Comparison of ENCODE assay signal across 14 mouse cellular contexts in the genomic region with DNA sequence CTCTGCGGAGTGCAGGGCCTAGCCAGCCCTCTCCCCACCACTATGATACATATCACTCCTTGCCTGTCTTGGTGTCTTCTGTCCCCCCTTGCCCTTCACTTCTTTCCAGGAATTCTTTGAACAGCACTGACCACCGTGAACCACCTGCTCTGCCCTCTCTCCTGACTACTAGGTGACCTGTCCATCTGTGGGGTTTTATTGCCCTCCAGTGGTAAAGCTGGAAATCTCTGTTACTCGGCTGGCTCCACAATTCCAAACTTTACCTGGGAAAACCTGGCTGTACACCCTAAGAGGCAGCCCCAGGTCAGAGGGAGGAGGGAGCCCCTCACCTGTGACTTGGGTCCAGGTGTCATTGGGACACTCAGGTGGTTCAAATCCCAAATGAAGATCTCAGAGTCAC. TPM values are rescaled to one million over a fixed set of nuclear protein-coding genes. Genes with fewer than 3 reads are reported as not detected.
A peak's percentile ranks its signal among the peaks of the same experiment; 100 is the strongest.
DNase-seq lines count a peak whose midpoint lies in the region; ATAC-seq and TF ChIP-seq lines count a peak whose summit lies in the region.
"Had no signal": no experiment of that assay in that cellular context is flagged by ENCODE, and none has a peak within 500 bp of the region (broad histone marks: within the 10 kb centered on the region; RNA-seq: fewer than 3 reads in every experiment).

No protein-coding gene starts in this region.

- DNase-seq in kidney, adult 2 months = peak; percentile 38
- DNase-seq in midbrain, embryonic 11.5 days (ENCODE audit: low spot score, missing footprints) = peak; percentile 84
- peak; percentile 60 for DNase-seq in midbrain, postnatal 0 days (ENCODE audit: low spot score)
- no peak for DNase-seq in left cerebral cortex, adult 11 months (ENCODE audit: low spot score)
- DNase-seq: spleen, adult 18-20 months had no signal

- H3K4me1 ChIP-seq in kidney, adult 2 months (ENCODE audit: control insufficient read depth, insufficient read depth, low read length) = no peaks in the 10 kb centered on the region
- H3K4me1 ChIP-seq in kidney, embryonic 16.5 days (ENCODE audit: insufficient read depth, low read length) = peaks cover 8% of the 10 kb centered on the region; the same call in 1 of the 2 replicates
- H3K4me1 ChIP-seq in midbrain, embryonic 11.5 days (ENCODE audit: control insufficient read depth, insufficient read depth, low read length) = no peaks in the 10 kb centered on the region
- no peaks in the 10 kb centered on the region for H3K4me1 ChIP-seq in midbrain, embryonic 15.5 days
- no peaks in the 10 kb centered on the region for H3K4me1 ChIP-seq in cortical plate, adult 2 months (ENCODE audit: control insufficient read depth, insufficient read depth, low read length)
- no peaks in the 10 kb centered on the region for H3K4me1 ChIP-seq in midbrain, postnatal 0 days (ENCODE audit: insufficient read depth, low read length)
- H3K4me1 ChIP-seq: heart, embryonic 12.5 days; megakaryocyte, embryonic 14.5 days; neural tube, embryonic 15.5 days had no signal

- no peak overlapping the region for H3K27ac ChIP-seq in kidney, adult 2 months (ENCODE audit: insufficient read depth, low read depth, low read length)
- no peak overlapping the region for H3K27ac ChIP-seq in kidney, embryonic 16.5 days (ENCODE audit: low read length)
- no peak overlapping the region for H3K27ac ChIP-seq in midbrain, embryonic 11.5 days (ENCODE audit: low read depth, low read length)
- H3K27ac ChIP-seq in midbrain, embryonic 15.5 days = no peak overlapping the region
- H3K27ac ChIP-seq in cortical plate, adult 2 months (ENCODE audit: insufficient read depth, low read length) = no peak overlapping the region
- no peak overlapping the region for H3K27ac ChIP-seq in midbrain, postnatal 0 days (ENCODE audit: low read depth, low read length)
- H3K27ac ChIP-seq: embryonic facial prominence, embryonic 13.5 days; neural tube, embryonic 15.5 days had no signal

- H3K9me3 ChIP-seq in kidney, embryonic 16.5 days (ENCODE audit: low read length) = no peaks in the 10 kb centered on the region
- no peaks in the 10 kb centered on the region for H3K9me3 ChIP-seq in midbrain, embryonic 11.5 days (ENCODE audit: control insufficient read depth, low read length)
- no peaks in the 10 kb centered on the region for H3K9me3 ChIP-seq in midbrain, embryonic 15.5 days
- no peaks in the 10 kb centered on the region for H3K9me3 ChIP-seq in midbrain, postnatal 0 days (ENCODE audit: low read length)
- H3K9me3 ChIP-seq: neural tube, embryonic 15.5 days had no signal

- no peaks in the 10 kb centered on the region for H3K27me3 ChIP-seq in kidney, adult 2 months (replicated peaks; ENCODE audit: control insufficient read depth, insufficient read depth, low read length)
- H3K27me3 ChIP-seq in kidney, embryonic 16.5 days (ENCODE audit: insufficient read depth, low read length) = no peaks in the 10 kb centered on the region; the same call in 1 of the 2 replicates
- H3K27me3 ChIP-seq in midbrain, embryonic 11.5 days (ENCODE audit: control insufficient read depth, insufficient read depth, low read length) = peaks cover 22% of the 10 kb centered on the region
- H3K27me3 ChIP-seq in midbrain, embryonic 15.5 days (replicated peaks) = peaks cover 21% of the 10 kb centered on the region
- H3K27me3 ChIP-seq in midbrain, postnatal 0 days (ENCODE audit: insufficient read depth, low read length) = peaks cover 17% of the 10 kb centered on the region
- H3K27me3 ChIP-seq: neural tube, embryonic 15.5 days had no signal

- no peak for TF ChIP-seq POLR2A in kidney, adult 2 months (IDR thresholded peaks at IDR 0.05; ENCODE audit: low read depth, low read length)
- TF ChIP-seq POLR2A in cortical plate, adult 2 months (IDR thresholded peaks at IDR 0.05; ENCODE audit: extremely low read depth, insufficient read depth, low read length) = no peak

- TF ChIP-seq CTCF in kidney, adult 2 months (conservative IDR thresholded peaks at IDR 0.05; ENCODE audit: insufficient read depth, insufficient read length, low read depth, low read length) = peak; percentile 60
- peak; percentile 63 for TF ChIP-seq CTCF in cortical plate, adult 2 months (IDR thresholded peaks at IDR 0.05; ENCODE audit: extremely low read depth, insufficient read depth, low read length)
- TF ChIP-seq CTCF in midbrain, postnatal 0 days (IDR thresholded peaks at IDR 0.05) = peak; percentile 79

- WGBS in kidney, adult 2 months = 33% methylated on average over 3 of the region's 3 CpGs
- 34% methylated on average over 3 of the region's 3 CpGs for WGBS in kidney, embryonic 16.5 days
- WGBS in midbrain, embryonic 11.5 days = 22% methylated on average over 3 of the region's 3 CpGs
- WGBS in midbrain, embryonic 15.5 days = 26% methylated on average over 3 of the region's 3 CpGs
- 30% methylated on average over 3 of the region's 3 CpGs for WGBS in midbrain, postnatal 0 days

- H3K4me3 ChIP-seq in kidney, adult 2 months (ENCODE audit: insufficient read depth, low read depth, low read length) = no peak overlapping the region
- no peak overlapping the region for H3K4me3 ChIP-seq in kidney, embryonic 16.5 days (ENCODE audit: low read length)
- H3K4me3 ChIP-seq in midbrain, embryonic 11.5 days (ENCODE audit: low read depth, low read length) = no peak overlapping the region
- no peak overlapping the region for H3K4me3 ChIP-seq in midbrain, embryonic 15.5 days
- no peak overlapping the region for H3K4me3 ChIP-seq in cortical plate, adult 2 months (ENCODE audit: insufficient read depth, low read length)
- H3K4me3 ChIP-seq in midbrain, postnatal 0 days (ENCODE audit: low read depth, low read length) = no peak overlapping the region
- H3K4me3 ChIP-seq: embryonic facial prominence, embryonic 13.5 days; heart, embryonic 12.5 days; megakaryocyte, embryonic 14.5 days; neural tube, embryonic 15.5 days had no signal

- H3K9ac ChIP-seq in kidney, embryonic 16.5 days (replicated peaks; ENCODE audit: low read length) = no peak overlapping the region
- no peak overlapping the region for H3K9ac ChIP-seq in midbrain, embryonic 11.5 days (ENCODE audit: low read length)
- no peak overlapping the region for H3K9ac ChIP-seq in midbrain, embryonic 15.5 days
- no peak overlapping the region for H3K9ac ChIP-seq in midbrain, postnatal 0 days (replicated peaks; ENCODE audit: low read length, poor library complexity, severe bottlenecking)
- H3K9ac ChIP-seq: embryonic facial prominence, embryonic 13.5 days; heart, embryonic 12.5 days; neural tube, embryonic 15.5 days had no signal

- no peak for ATAC-seq in kidney, embryonic 16.5 days (ENCODE audit: low FRiP score, low TSS enrichment)
- ATAC-seq in midbrain, embryonic 11.5 days (ENCODE audit: low FRiP score) = peak; percentile 24; the same call in 1 of the 2 replicates
- no peak for ATAC-seq in midbrain, embryonic 15.5 days (replicated peaks)
- no peak for ATAC-seq in midbrain, postnatal 0 days (ENCODE audit: low FRiP score)

- H3K36me3 ChIP-seq in kidney, adult 2 months (ENCODE audit: control insufficient read depth, insufficient read depth, low read length) = no peaks in the 10 kb centered on the region
- H3K36me3 ChIP-seq in kidney, embryonic 16.5 days (ENCODE audit: insufficient read depth, low read length) = no peaks in the 10 kb centered on the region
- no peaks in the 10 kb centered on the region for H3K36me3 ChIP-seq in midbrain, embryonic 11.5 days (ENCODE audit: control insufficient read depth, insufficient read depth, low read length)
- no peaks in the 10 kb centered on the region for H3K36me3 ChIP-seq in midbrain, embryonic 15.5 days (replicated peaks)
- H3K36me3 ChIP-seq in midbrain, postnatal 0 days (ENCODE audit: insufficient read depth, low read length) = no peaks in the 10 kb centered on the region
- H3K36me3 ChIP-seq: embryonic facial prominence, embryonic 13.5 days; neural tube, embryonic 15.5 days had no signal

- H3K4me2 ChIP-seq in kidney, embryonic 16.5 days (replicated peaks; ENCODE audit: low read depth, low read length) = no peak overlapping the region
- H3K4me2 ChIP-seq in midbrain, embryonic 11.5 days = no peak overlapping the region
- H3K4me2 ChIP-seq in midbrain, embryonic 15.5 days = no peak overlapping the region
- no peak overlapping the region for H3K4me2 ChIP-seq in midbrain, postnatal 0 days (ENCODE audit: low read depth, low read length, poor library complexity, severe bottlenecking)
- H3K4me2 ChIP-seq: embryonic facial prominence, embryonic 13.5 days; heart, embryonic 12.5 days; neural tube, embryonic 15.5 days had no signal

RNA-seq across cellular contexts. Expression of a gene that starts 10.3 kb away (rescaled TPM):
- polyA plus RNA-seq in kidney, adult 2 months (2012; rRNA removed) = 5.3 and 6.8 TPM in 2 replicates
- 1.3 and 1.9 TPM in 2 replicates for polyA plus RNA-seq in kidney, embryonic 16.5 days (2015; fragmentation: Nextera tagmentation; extraction: Ambion mirVana)
- polyA plus RNA-seq in midbrain, embryonic 11.5 days (2014; fragmentation: Nextera tagmentation; extraction: Ambion mirVana) = 0.18 and 0.25 TPM in 2 replicates
- polyA plus RNA-seq in midbrain, embryonic 15.5 days (2015; fragmentation: Nextera tagmentation; extraction: Ambion mirVana) = 0.19 and 0.30 TPM in 2 replicates
- 0.15 and 0.19 TPM in 2 replicates for polyA plus RNA-seq in cortical plate, adult 2 months (2012; rRNA removed)
- total RNA-seq in midbrain, postnatal 0 days (2014; rRNA removed) = 0.11 and 0.38 TPM in 2 replicates
- polyA plus RNA-seq in midbrain, postnatal 0 days (2015; fragmentation: Nextera tagmentation; extraction: Ambion mirVana) = 0.13 and 0.26 TPM in 2 replicates

RNA-seq across cellular contexts. Expression of a gene that starts 17.3 kb away (rescaled TPM):
- not detected in 2 replicates for polyA plus RNA-seq in kidney, adult 2 months (2012; rRNA removed)
- 1.2 TPM in 1 of 2 replicates, not detected in the other for polyA plus RNA-seq in kidney, embryonic 16.5 days (2015; fragmentation: Nextera tagmentation; extraction: Ambion mirVana)
- polyA plus RNA-seq in midbrain, embryonic 11.5 days (2014; fragmentation: Nextera tagmentation; extraction: Ambion mirVana) = not detected in 2 replicates
- polyA plus RNA-seq in midbrain, embryonic 15.5 days (2015; fragmentation: Nextera tagmentation; extraction: Ambion mirVana) = not detected in 2 replicates
- polyA plus RNA-seq in cortical plate, adult 2 months (2012; rRNA removed) = not detected in 2 replicates
- not detected in 2 replicates for total RNA-seq in midbrain, postnatal 0 days (2014; rRNA removed)
- not detected in 2 replicates for polyA plus RNA-seq in midbrain, postnatal 0 days (2015; fragmentation: Nextera tagmentation; extraction: Ambion mirVana)
- total RNA-seq: left cerebral cortex, postnatal 36 days had no signal
- polyA plus RNA-seq: embryonic facial prominence, embryonic 13.5 days; heart, embryonic 12.5 days; neural tube, embryonic 15.5 days; urinary bladder, adult 2 months had no signal

RNA-seq across cellular contexts. Expression of a gene that starts 19.9 kb away (rescaled TPM):
- 1,573 and 1,885 TPM in 2 replicates for polyA plus RNA-seq in kidney, adult 2 months (2012; rRNA removed)
- polyA plus RNA-seq in kidney, embryonic 16.5 days (2015; fragmentation: Nextera tagmentation; extraction: Ambion mirVana) = 632 and 676 TPM in 2 replicates
- 443 and 490 TPM in 2 replicates for polyA plus RNA-seq in midbrain, embryonic 11.5 days (2014; fragmentation: Nextera tagmentation; extraction: Ambion mirVana)
- 601 and 626 TPM in 2 replicates for polyA plus RNA-seq in midbrain, embryonic 15.5 days (2015; fragmentation: Nextera tagmentation; extraction: Ambion mirVana)
- polyA plus RNA-seq in cortical plate, adult 2 months (2012; rRNA removed) = 545 and 586 TPM in 2 replicates
- total RNA-seq in midbrain, postnatal 0 days (2014; rRNA removed) = 387 and 560 TPM in 2 replicates
- polyA plus RNA-seq in midbrain, postnatal 0 days (2015; fragmentation: Nextera tagmentation; extraction: Ambion mirVana) = 841 and 914 TPM in 2 replicates

RNA-seq across cellular contexts. Expression of a gene that starts 27.3 kb away (rescaled TPM):
- polyA plus RNA-seq in kidney, adult 2 months (2012; rRNA removed) = 16.4 and 17.0 TPM in 2 replicates
- 32.8 and 34.2 TPM in 2 replicates for polyA plus RNA-seq in kidney, embryonic 16.5 days (2015; fragmentation: Nextera tagmentation; extraction: Ambion mirVana)
- polyA plus RNA-seq in midbrain, embryonic 11.5 days (2014; fragmentation: Nextera tagmentation; extraction: Ambion mirVana) = 24.2 and 24.7 TPM in 2 replicates
- polyA plus RNA-seq in midbrain, embryonic 15.5 days (2015; fragmentation: Nextera tagmentation; extraction: Ambion mirVana) = 26.0 and 29.8 TPM in 2 replicates
- polyA plus RNA-seq in cortical plate, adult 2 months (2012; rRNA removed) = 23.9 and 24.9 TPM in 2 replicates
- total RNA-seq in midbrain, postnatal 0 days (2014; rRNA removed) = 9.3 and 12.2 TPM in 2 replicates
- 15.8 and 18.1 TPM in 2 replicates for polyA plus RNA-seq in midbrain, postnatal 0 days (2015; fragmentation: Nextera tagmentation; extraction: Ambion mirVana)

RNA-seq across cellular contexts. Expression of a gene that starts 42.1 kb away (rescaled TPM):
- 0.11 and 0.14 TPM in 2 replicates for polyA plus RNA-seq in kidney, adult 2 months (2012; rRNA removed)
- 2.6 and 2.8 TPM in 2 replicates for polyA plus RNA-seq in kidney, embryonic 16.5 days (2015; fragmentation: Nextera tagmentation; extraction: Ambion mirVana)
- 7.9 and 13.9 TPM in 2 replicates for polyA plus RNA-seq in midbrain, embryonic 11.5 days (2014; fragmentation: Nextera tagmentation; extraction: Ambion mirVana)
- 2.6 and 3.7 TPM in 2 replicates for polyA plus RNA-seq in midbrain, embryonic 15.5 days (2015; fragmentation: Nextera tagmentation; extraction: Ambion mirVana)
- 0.04 and 0.10 TPM in 2 replicates for polyA plus RNA-seq in cortical plate, adult 2 months (2012; rRNA removed)
- 0.05 TPM in 1 of 2 replicates, not detected in the other for total RNA-seq in midbrain, postnatal 0 days (2014; rRNA removed)
- 0.44 and 1.0 TPM in 2 replicates for polyA plus RNA-seq in midbrain, postnatal 0 days (2015; fragmentation: Nextera tagmentation; extraction: Ambion mirVana)
- total RNA-seq: left cerebral cortex, postnatal 36 days had no signal
- polyA plus RNA-seq: heart, embryonic 12.5 days; urinary bladder, adult 2 months had no signal
